Mouse (Mus musculus) gastrocnemius, postnatal 10 days (tissue): ENCODE results near the gene Agxt. TPM values are rescaled to one million over a fixed set of nuclear protein-coding genes. Genes with fewer than 3 reads are reported as not detected.
A peak's percentile ranks its signal among the peaks of the same experiment; 100 is the strongest.

Experiments
- DNase-seq: peaks from one replicate; pipeline ENCODE4 v3.0.0; 2021; ENCODE audit warnings: mixed read lengths
- long read RNA-seq, 2 experiments: library from polyadenylated mRNA; stranded (forward); transcript quantifications; one replicate each; pipeline ENCODE4 v2.0.0; 2021
- total RNA-seq, 2 experiments: library from RNA; stranded (reverse); gene quantifications; 2 replicates each; pipeline ENCODE4 v1.2.3; 2021

Gene Agxt
- under 1 TPM in 1 of 2 experiments, not detected in 1; 0.23 TPM for total RNA-seq
- long read RNA-seq, experiment 1, result 0 reads
- long read RNA-seq, experiment 2, result 0 reads

DNA sequence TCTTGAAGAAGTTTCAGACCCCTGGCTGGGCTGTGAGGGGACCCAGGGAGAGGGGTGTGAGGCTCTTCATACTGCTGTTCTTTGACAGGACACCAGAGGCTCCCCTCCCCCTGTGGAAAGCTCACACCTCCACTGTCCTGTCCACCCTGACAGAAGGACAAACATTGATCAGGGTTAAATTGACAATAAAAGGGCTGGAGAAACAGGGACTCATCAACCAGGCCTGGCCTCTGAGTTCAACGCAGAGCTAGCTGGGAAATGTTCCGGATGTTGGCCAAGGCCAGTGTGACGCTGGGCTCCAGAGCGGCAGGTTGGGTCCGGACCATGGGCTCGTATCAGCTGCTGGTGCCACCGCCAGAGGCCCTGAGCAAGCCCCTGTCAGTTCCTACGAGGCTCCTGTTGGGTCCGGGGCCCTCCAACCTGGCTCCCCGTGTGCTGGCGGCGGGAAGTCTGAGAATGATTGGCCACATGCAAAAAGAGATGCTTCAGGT, at the start of gene Agxt:
Agxt (plus strand) TSS at position 205 of the 491 bp plus-strand sequence.
- no peak for DNase-seq

DNA sequence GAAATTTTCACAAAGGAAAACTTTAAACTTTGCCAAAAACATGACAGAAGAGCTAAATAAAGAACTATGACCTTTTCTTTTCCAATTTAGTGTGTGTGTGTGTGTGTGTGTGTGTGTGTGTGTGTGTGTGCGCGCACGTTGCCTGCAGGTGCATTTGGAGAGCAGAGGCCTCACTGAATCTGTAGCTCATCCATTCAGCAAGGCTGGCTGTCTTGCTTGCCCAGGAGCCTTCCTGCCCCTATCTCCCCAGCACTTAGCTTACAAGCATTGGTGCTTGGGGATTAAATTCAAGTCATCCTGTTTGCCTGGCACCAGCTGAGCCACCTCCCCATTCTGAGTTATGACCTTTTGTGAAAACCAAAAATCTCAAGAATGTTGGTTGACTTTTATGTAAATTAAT, 42.5 kb upstream of the Agxt start:
- DNase-seq, result no peak

DNA sequence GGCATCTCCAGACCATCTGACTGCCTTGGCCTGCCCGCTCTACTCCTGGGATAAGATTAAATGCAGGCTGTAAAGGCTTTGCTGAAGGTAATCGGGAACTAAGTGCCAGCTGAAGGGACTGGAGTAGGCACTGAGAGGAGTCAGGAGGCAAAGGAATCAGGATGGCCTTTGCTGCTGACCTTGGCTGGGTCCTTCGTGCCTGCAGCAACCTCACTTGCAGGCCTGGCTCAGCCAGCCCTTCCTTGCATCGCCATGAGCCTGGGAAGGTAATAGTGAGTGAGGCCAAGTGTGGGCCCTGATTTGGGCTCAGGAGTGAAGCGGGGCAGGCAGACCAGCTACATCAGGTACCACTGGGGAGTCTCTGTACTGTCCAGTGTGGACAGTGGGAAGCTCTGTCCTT, 36.1 kb upstream of the Agxt start:
- DNase-seq, result no peak

DNA sequence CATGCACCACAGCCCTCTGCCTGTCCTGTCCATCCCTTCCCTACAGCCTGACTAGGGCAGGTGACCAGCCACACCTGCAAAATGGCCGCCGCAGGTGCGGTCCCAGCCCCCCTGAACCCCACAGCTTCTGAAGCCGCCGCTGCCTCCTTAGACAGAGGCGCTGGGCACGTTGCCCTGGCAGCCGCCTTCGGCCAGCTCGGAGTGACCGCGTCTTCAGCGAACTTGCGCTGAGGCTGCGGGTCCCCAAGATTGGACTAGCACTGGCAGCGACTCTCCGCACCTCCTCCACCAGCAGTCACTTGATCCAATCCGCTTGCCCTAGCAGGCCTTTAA, 34.8 kb upstream of the Agxt start:
- DNase-seq, result peak; percentile 30

DNA sequence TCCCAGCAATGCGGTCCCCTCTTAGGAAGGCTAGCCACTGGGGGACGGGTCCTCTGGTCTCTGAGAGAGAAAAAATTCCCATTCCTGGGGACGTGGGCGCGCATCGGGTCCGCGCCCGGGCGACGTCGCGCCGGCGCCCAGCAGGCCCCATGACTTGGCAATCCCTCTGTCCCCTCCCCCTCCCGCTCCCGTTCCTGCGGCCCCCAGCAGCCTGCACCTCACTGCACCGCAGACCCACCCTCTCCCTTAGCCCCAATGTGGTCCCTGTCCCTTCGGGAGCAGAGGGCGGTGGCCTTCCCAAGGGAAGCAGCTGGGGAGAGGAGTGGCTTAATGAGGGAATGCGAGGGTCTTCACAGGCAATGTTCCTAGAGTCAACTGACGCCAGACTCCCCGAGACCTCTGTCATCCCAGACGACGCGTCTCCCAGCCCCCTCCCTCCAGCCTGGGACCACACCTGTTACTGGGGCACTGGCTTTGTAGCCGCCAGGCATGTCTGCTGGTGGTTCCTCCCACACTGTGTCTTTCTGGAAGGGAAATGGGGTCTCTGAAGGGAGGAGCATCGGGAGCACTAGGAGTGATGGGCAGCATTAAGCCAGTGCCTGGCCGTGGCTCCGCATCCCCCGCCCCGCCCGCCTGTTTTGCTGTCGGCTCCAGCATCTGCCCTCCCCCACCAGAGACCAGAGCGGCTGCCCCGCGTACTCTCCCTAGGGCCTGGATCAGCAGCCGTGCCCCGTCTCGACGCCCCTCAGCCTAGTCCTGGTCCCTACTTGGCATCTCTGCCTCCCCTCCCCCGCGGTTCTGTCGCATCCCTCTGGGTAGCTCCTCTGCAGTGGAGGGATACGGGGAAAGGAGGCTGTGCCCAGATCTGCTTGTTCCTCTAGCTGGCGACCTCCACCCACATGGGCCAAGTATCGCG, 34.2 kb upstream of the Agxt start:
- DNase-seq, result no peak

DNA sequence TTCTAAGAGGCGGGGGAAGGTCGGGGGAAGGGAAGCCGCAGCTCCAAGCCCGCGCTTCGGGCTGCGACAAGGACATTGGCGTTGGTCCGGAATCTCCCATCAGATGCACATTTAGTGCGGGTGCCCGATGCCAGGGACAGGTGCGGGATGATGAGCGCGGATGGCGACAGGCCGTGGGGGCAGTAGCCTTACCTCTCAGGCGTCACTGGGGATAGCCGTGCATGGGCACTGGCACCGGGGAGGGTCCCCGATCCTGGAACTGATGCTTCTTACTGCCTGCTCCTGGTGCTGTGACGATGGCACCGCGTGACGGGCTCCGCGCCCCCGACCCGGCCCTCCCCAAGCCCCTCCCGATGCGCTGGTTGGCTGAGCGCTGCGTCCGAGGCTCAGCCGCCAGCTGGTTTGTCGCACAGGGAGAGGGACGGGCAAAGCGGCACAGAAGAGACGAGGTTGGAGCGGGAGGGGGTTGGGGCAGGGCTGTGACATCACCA, 33.4 kb upstream of the Agxt start, which contains the start of gene Kif1a:
Kif1a (minus strand) TSS at position 381 of the 491 bp plus-strand sequence.
- DNase-seq, result no peak

DNA sequence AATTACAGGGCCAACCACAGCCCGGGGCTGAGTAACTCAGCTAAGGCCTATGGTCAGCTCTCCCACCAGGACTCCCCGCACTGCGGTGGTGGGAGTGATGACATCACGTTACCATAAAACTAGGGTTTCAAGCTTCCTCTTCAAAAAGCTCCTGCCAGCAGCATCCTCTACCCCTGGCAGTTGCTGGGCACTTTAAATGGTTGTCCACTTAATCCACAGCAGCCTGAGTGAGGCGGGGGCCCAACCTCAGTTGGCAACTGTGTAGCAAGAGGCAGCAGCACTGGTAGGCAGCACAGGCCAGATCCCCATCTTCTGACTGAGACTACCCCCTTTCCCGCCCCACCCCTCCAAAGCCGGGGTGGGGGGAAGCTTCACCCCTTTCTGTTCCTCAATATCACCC, 32.3 kb upstream of the Agxt start:
- DNase-seq, result no peak

DNA sequence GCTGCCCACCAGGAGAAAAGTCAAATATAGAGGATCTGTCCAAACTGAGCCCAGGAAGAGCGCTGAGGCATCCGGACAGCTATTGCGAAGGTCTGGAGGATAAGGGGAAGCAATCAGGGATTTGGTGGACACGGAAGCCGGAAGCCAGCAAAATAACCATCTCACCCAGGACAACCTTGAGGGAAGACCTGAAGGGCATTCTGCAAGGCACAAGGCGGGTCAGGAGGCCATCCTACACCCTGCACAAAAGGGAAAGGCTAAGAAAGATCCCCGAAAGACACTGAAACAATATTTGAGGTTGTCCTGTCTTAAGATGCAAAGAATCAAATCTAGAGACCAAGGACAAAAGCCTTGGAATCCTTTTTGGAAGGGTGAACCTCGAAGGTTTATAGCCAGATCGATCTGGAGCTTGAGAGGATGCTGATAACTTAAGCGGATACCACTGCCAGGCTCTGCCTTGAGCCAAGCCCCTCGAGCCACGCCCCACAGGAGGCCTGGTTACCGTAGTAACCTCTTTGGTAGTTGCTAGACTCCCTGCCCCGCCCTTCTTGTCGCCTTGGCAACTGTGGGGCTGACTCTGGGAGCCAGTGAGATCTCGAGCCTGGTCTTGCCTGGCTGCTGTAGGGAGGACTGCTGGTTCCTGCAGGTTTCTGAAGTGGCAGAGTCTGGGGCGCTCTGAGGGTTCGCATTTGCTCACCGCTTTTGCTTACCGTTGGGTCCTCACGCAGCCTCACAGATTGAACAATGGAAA, 20.2 kb upstream of the Agxt start:
- DNase-seq, result peak; percentile 38

DNA sequence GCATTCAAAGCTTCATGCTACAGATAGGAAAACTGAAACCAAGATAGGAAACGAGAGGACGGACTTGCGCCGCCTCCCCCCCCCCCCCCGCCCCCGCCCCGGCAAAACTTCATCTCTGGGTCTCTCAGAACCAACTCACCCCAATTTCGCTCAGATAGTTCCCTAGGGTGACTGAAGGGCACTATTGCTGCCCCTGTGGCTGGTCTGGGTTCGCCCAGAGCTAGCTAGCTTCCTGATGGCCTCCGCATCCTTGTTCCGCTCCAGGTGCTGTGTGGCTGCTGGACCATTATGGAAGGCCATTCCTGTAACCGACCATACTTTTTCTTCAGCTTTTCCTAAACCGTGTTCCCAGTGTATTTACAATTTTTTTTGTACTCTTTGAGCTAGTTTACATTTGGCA, 19.6 kb upstream of the Agxt start:
- no peak for DNase-seq

DNA sequence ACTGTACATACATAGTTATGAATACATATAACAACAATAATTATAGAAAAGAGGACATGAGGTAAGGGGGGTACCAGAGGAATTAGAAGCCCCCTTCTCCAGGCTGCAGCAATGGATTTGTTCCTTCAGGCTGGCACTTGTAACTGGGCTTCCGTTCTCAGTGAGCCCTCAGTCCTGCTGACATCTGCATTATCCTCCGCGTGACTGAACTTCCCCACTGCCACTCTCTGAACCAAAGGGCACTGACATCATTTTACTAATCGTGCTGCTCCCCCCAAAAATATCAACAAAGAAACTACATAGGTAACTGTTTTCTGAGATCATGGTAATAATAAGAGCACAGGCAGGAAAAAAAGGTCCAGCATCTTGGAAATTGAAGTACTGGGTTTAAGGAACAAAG, 16.2 kb upstream of the Agxt start:
- DNase-seq, result no peak

DNA sequence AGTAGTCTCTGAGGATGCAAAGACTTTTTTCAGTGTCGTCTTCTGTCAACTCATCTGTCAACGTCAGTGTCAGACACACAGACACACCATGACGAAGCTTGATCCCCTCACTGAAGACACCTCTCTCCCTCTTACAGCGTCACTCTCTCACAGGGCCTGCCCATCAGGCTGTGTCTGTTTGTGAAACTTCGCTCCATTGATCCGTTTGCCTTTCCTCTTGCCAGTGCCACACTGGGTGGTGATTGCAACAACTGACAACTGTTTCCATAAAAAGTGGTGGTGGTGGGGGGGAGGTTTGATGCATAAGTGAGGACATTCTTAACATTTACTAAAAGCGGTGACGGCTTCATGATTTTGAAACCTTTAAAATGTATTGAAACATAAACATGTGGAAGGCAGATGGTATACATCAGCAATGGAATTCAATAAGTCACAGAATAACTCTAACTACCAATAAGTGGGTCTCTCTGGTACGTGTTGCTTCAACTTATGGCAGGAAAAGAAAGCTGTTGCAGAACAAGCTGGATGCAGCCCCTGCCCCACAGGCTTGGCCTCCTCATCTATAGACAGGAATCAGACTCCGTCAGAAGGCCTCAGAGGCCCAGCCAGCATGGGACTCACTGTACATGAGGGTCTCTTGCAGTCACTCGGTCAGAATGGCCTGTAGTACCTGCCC, 11.7 kb upstream of the Agxt start:
- no peak for DNase-seq

DNA sequence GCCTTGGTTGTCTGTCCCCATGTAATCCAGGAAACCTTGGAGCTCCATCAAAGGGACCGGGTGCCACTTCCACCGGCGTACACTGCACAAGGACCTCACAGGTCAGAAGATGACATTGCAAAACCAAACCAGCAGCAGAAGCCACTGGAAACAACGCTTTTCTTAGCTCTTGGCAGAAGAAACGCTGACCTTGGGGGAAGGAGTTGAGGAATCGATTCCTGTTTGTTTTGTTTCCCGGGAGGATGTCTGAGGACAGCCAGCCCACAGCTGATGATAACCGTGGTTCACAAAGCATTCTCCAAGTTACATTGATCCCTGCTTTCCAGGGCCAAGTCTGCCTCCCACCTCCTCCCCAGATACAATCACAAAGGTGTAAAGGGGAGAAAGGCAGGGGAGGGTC, 11.0 kb upstream of the Agxt start:
- DNase-seq, result no peak

DNA sequence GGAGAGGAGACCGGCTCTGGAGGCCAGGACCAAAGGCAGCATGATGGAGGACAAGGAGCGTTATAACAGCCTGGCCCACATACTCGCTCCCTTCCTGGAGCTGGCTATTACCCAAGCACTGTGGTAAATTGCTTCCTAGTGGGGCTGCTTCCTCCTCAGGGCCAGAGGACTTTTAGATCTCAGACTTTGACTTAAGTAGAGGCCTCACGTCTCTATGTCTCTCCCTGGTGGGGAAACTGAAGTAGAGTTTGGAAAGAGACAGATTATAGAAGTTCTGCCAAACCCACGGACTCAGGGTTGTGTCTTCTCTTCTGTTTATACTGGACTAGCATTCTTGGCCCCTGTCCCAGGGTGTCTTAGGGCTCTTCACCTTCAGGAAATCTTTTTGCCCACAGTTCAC, 9.8 kb upstream of the Agxt start:
- no peak for DNase-seq

DNA sequence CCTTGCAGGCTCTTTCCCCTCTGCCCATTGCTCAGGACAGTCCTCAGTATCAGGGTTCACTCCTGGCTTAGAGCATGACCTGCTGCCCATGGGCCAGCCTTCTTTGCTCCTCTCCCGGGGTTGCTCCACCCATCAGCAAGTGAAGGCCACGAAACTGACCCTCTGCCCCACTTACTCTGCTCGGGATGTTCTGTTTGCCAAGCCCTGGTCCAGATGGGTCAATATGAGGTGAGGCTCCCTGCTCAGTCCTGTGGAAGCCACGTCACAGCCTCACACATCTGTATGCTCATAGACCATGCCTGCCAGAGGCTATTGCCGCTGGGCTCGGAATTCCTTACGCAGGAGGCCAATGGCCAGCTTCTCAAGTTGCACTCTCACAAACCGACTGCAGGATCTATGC, 6.8 kb upstream of the Agxt start:
- no peak for DNase-seq

DNA sequence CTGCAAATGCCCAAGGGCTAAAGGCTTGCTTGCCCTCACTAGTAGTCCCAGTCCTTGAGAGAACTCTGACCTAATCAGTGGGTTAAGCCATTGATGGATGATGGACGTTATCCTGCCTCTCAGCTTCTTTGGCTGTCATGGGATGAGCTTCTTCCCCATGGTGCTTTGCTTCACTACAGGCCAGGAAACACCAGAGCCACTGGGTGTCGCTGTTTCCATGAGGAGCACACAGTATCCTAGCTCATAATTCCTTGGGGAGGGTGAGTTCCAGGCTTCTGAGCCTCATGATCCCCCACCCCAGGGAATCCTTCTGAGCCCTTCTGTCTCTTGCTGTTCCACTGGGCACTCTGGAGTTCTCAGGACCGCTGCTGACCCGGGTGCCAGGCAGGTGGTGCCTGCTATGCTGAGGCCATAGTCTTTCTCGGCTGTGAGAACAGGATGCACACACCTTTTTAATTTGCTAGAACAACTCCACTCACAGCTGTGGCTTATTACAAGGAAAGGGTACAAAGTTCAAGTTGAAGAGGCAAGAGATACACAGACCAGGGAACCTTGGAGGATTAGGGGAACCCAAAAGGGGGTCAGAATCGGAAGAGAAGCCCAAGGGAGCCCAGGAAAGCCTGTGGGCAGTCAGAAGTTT, 6.2 kb upstream of the Agxt start:
- DNase-seq, result peak; percentile 53

DNA sequence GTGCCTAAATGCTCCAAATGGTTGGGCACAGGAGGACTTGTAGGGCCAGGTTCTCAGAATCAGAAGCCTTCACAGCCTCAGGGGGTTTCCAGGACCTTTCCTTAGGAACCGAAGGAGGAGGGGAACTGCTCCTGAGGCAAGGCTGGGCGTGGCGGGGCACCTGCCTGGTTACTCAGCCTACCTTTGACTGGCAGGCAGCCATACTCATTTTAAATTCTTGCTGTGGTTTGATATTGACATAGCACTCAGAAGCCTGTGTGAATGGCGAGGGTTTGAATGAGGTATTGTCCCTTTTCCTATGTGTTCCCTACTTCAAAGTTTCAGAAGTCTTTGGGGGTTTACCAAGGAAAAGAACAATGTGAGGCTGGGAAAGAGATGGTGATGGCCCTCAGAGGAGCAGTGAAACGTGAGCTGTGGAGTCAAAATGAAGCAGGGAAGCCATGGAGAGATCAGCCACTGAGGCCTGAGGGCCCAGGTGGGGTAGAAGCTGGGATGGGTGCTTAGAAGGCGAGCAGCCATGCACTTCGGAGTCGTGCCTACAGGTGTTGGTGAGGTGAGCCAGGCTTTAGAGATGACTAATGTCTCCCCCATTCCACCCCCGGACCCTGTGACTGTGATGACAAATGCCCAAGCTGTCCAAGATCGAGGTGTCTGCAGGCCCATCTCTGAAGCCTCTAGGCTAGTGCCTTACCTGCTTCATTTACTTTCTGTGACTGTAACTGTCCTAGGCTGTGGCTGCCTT, 4.6 kb upstream of the Agxt start:
- no peak for DNase-seq

DNA sequence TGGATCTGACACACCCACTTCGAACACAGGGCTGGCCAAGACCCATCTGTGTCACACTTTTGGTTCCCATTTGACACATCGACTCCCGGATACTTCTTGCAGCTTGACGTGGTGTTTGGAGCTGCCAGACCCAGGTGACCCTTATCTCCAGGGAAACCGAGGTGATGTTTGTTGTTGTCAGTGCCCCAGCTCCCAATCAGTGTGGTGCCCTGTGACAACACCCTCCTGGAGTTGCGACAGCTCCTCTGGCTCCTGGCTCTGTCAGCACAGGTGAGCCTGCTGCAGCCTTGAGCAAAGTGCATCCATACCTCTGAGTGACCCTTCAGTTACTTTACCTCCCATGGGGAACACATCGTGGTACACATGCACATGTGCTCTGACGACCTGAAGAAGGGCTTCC, 2.4 kb upstream of the Agxt start:
- DNase-seq, result no peak

DNA sequence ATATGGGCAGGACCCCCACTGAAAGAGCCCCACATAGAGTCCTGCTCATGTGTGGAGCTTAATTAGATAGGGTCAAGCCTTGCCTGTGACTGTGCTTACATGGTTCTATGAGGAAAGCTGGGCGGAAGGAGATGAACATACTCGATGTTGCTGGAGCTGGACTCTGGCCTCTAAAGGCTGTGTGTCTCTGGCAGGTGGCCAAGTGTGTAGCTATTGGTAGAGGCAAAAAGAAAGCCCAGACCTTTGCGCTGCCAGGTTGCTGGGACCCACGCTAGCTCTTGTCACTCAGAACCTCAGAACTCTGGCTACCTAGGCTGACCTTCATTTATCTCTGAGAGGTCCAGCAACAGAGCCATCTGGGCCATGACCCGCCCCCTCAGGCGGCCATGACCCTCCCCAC, 3.5 kb downstream of the Agxt start:
- no peak for DNase-seq

DNA sequence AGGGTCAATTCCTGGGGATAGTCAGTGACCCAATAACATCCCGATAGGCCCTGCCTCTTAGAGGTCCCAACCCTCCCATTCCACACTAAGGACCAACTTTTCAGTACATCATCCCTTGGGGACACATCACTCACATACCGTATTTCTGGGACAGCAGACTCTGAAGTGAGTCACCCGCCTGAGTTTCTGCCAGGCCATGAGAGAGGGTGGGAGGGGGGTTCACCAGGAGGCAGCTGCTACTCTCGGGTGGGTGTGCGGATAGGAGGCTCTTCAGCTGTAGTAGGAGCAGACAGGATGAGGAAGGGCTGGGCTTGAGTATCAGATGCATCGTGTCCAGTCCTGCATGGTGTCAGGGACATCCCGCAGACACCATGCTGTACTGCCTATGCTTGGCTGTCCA, 4.7 kb downstream of the Agxt start:
- no peak for DNase-seq

DNA sequence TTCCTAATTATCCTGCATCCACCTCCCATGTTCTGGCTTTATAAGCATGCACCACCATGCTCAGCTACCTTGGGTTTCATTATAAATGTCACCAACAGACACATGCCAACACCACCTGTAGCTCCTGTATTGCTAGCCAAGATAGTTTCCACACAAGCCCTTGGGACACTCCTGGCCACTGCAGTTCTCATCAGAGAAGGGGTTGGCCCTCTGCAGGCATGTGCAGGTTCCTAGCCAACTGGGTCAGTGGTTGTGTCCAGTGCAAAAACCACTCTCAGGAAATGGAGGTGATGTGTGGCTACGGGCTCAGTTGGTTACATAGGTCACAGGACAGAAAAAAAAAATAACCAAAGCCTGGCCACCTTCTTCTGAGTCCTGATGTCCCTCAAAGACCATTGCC, 7.8 kb downstream of the Agxt start:
- no peak for DNase-seq

DNA sequence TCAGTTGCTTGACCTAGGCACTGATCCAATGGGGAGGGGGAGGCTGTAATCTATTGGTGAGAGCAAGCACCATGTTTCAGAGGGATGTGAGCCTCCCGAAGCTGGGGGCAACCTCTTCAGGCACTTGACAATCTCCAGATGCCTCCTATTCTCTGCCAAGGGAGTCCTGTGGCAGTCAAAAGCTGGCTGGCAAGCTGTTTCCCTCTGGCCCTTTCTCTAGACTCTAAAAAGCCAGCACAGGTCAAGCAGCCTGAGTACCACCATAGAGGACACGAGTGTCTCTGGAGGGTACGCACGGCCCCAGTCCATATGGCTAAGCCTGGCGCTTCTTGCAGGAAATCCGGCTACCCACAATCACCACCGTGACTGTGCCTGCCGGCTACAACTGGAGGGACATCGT, 9.1 kb downstream of the Agxt start:
- DNase-seq, result no peak
